Comparison of ENCODE assay signal across 10 mouse cellular contexts in the genomic region with DNA sequence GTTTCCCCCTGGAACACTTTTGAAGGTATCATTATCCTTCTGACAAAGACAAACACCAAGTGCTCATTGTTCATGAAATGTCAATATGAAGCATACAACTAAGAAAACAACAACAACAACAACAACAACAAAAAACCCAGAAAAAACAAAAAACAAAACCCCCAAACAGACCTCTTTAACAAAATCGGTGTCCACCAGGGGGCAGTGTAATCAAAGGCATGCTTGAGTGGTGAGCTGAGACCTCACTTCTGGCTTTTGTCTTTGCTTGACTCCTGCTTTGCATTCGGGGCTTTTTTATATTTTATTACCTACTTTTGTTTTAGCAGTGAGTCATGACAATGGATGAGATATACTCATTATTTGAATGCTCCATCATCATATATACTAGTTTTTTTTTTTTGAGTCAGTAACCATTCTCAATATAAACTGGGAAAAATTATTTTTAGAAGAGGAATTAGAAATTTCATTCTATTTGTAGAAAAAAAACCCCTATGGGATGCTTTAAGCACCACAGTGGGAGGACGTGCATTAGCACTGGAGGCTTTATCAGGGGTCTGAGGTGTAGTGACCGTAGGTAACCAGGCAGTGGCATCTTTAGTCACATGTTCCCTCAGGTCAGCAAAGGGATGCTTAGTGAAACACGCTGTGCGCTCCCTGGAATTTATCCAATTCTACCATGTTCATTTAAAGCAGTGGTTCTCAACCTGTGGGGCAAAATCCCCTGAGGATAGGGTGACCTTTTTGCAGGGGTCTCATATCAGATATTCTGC. TPM values are rescaled to one million over a fixed set of nuclear protein-coding genes. Genes with fewer than 3 reads are reported as not detected.
DNase-seq lines count a peak whose midpoint lies in the region; ATAC-seq and TF ChIP-seq lines count a peak whose summit lies in the region.
"Had no signal": no experiment of that assay in that cellular context is flagged by ENCODE, and none has a peak within 500 bp of the region (broad histone marks: within the 10 kb centered on the region; RNA-seq: fewer than 3 reads in every experiment).

No protein-coding gene starts in this region.

- in situ Hi-C loops in CH12.LX (cut with MboI; ENCODE audit: low pct_ligation_motif_present, low pct_unique_long_range_greater_than_20kb, low sequenced_read_pairs) = no loop called here

- no peak for ATAC-seq in intestine, embryonic 14.5 days (replicated peaks; ENCODE audit: low FRiP score, low TSS enrichment, low read depth)
- ATAC-seq in intestine, embryonic 15.5 days = no peak
- no peak for ATAC-seq in embryonic facial prominence, embryonic 14.5 days (ENCODE audit: low read depth)
- ATAC-seq in megakaryocyte progenitor cell, adult 5-6 weeks (replicated peaks; ENCODE audit: poor library complexity) = peak; percentile 65; the same call in 1 of the 2 replicates

- peak; percentile 84 for TF ChIP-seq RAD21 in CH12.LX (IDR thresholded peaks at IDR 0.05; ENCODE audit: low read depth, low read length)

- no peaks in the 10 kb centered on the region; the same call in 1 of the 2 replicates for H3K4me1 ChIP-seq in intestine, embryonic 14.5 days (replicated peaks; ENCODE audit: control insufficient read depth, insufficient read depth, low read length)
- no peaks in the 10 kb centered on the region for H3K4me1 ChIP-seq in intestine, embryonic 15.5 days (replicated peaks)
- peaks cover 5 to 16% of the 10 kb centered on the region in 2 experiments; a peak in 3 of 4 replicates for H3K4me1 ChIP-seq in CH12.LX (ENCODE audit: control insufficient read depth in 1 of 2, insufficient read depth in 2 of 2)
- no peaks in the 10 kb centered on the region for H3K4me1 ChIP-seq in embryonic facial prominence, embryonic 14.5 days (ENCODE audit: control insufficient read depth, insufficient read depth, low read length)

- H3K4me3 ChIP-seq in intestine, embryonic 14.5 days (ENCODE audit: low read depth, low read length) = no peak overlapping the region
- no peak overlapping the region for H3K4me3 ChIP-seq in intestine, embryonic 15.5 days (replicated peaks)
- H3K4me3 ChIP-seq in CH12.LX (replicated peaks in 1 of 3; ENCODE audit: low read depth in 2 of 3, low read length in 2 of 3, poor library complexity in 1 of 3) = no peak overlapping the region
- no peak overlapping the region for H3K4me3 ChIP-seq in embryonic facial prominence, embryonic 14.5 days (ENCODE audit: low read depth, low read length)
- H3K4me3 ChIP-seq: erythroblast, embryonic 14.5 days had no signal

- TF ChIP-seq POLR2A in CH12.LX (IDR thresholded peaks at IDR 0.05; ENCODE audit: low read depth, low read length) = no peak

- dilution Hi-C loops in CH12.LX (cut with MboI; ENCODE audit: extremely low pct_ligation_motif_present, extremely low pct_unique_long_range_greater_than_20kb, low sequenced_read_pairs) = no loop called here

- TF ChIP-seq EP300 in CH12.LX (IDR thresholded peaks at IDR 0.05; ENCODE audit: low read length) = no peak

- no peak overlapping the region for H3K27ac ChIP-seq in intestine, embryonic 14.5 days (ENCODE audit: low read depth)
- no peak overlapping the region for H3K27ac ChIP-seq in intestine, embryonic 15.5 days
- H3K27ac ChIP-seq in CH12.LX (ENCODE audit: insufficient read depth, low read depth) = no peak overlapping the region
- no peak overlapping the region for H3K27ac ChIP-seq in embryonic facial prominence, embryonic 14.5 days (replicated peaks; ENCODE audit: low read depth, low read length)
- H3K27ac ChIP-seq: macrophage had no signal

- no peaks in the 10 kb centered on the region for H3K79me2 ChIP-seq in CH12.LX (replicated peaks; ENCODE audit: control insufficient read depth, extremely low read depth, insufficient read depth, poor library complexity, severe bottlenecking)

- no peak overlapping the region for H3K4me2 ChIP-seq in intestine, embryonic 14.5 days (ENCODE audit: low read length)
- H3K4me2 ChIP-seq in intestine, embryonic 15.5 days (replicated peaks) = no peak overlapping the region
- H3K4me2 ChIP-seq in CH12.LX (ENCODE audit: insufficient read depth, low read depth, poor library complexity, severe bottlenecking) = no peak overlapping the region
- H3K4me2 ChIP-seq in embryonic facial prominence, embryonic 14.5 days (ENCODE audit: low read depth, low read length) = no peak overlapping the region

- WGBS in intestine, embryonic 14.5 days = 44% methylated on average over 6 of the region's 6 CpGs
- 46% methylated on average over 6 of the region's 6 CpGs for WGBS in intestine, embryonic 15.5 days
- WGBS in embryonic facial prominence, embryonic 14.5 days = 45% methylated on average over 6 of the region's 6 CpGs
- WGBS in large intestine, adult 2 months = 40% methylated on average over 6 of the region's 6 CpGs

- peak; percentile 80 for DNase-seq in intestine, embryonic 14.5 days (ENCODE audit: low spot score)
- DNase-seq in CH12.LX (ENCODE audit: extremely low read depth) = peak; percentile 84
- DNase-seq in adrenal gland, postnatal 25 days = peak; percentile 64
- peak; percentile 78 for DNase-seq in embryonic facial prominence, embryonic 14.5 days (ENCODE audit: low spot score)
- peak; percentile 14 for DNase-seq in large intestine, adult 2 months (ENCODE audit: low read depth, low spot score)
- DNase-seq in thymus, postnatal 36 days = peak; percentile 11 to 36

- no peaks in the 10 kb centered on the region for H3K36me3 ChIP-seq in intestine, embryonic 14.5 days (ENCODE audit: control insufficient read depth, insufficient read depth, low read length)
- no peaks in the 10 kb centered on the region for H3K36me3 ChIP-seq in intestine, embryonic 15.5 days
- H3K36me3 ChIP-seq in CH12.LX (replicated peaks in 1 of 2; ENCODE audit: control insufficient read depth in 1 of 2, insufficient read depth in 1 of 2, low read length in 1 of 2) = no peaks in the 10 kb centered on the region
- no peaks in the 10 kb centered on the region for H3K36me3 ChIP-seq in embryonic facial prominence, embryonic 14.5 days (ENCODE audit: control insufficient read depth, insufficient read depth, low read length)

- no peaks in the 10 kb centered on the region for H3K27me3 ChIP-seq in intestine, embryonic 14.5 days (replicated peaks; ENCODE audit: control insufficient read depth, insufficient read depth, low read length)
- no peaks in the 10 kb centered on the region for H3K27me3 ChIP-seq in intestine, embryonic 15.5 days (replicated peaks)
- H3K27me3 ChIP-seq in CH12.LX (replicated peaks) = no peaks in the 10 kb centered on the region
- H3K27me3 ChIP-seq in embryonic facial prominence, embryonic 14.5 days (replicated peaks; ENCODE audit: control insufficient read depth, insufficient read depth, low read length) = no peaks in the 10 kb centered on the region

- TF ChIP-seq CTCF in CH12.LX (conservative IDR thresholded peaks at IDR 0.05 in 1 of 2, IDR thresholded peaks at IDR 0.05 in 1 of 2; ENCODE audit: low read depth in 2 of 2, low read length in 2 of 2) = peak; percentile 49 to 83

- H3K9me3 ChIP-seq in intestine, embryonic 14.5 days (ENCODE audit: control insufficient read depth, low read length) = no peaks in the 10 kb centered on the region
- no peaks in the 10 kb centered on the region for H3K9me3 ChIP-seq in intestine, embryonic 15.5 days
- H3K9me3 ChIP-seq in CH12.LX (replicated peaks; ENCODE audit: low read length) = no peaks in the 10 kb centered on the region
- no peaks in the 10 kb centered on the region for H3K9me3 ChIP-seq in embryonic facial prominence, embryonic 14.5 days (ENCODE audit: control insufficient read depth, low read length)

- no peak overlapping the region for H3K9ac ChIP-seq in intestine, embryonic 14.5 days (ENCODE audit: low read length)
- H3K9ac ChIP-seq in intestine, embryonic 15.5 days = no peak overlapping the region
- H3K9ac ChIP-seq in CH12.LX (ENCODE audit: insufficient read depth, low read depth) = no peak overlapping the region
- H3K9ac ChIP-seq in embryonic facial prominence, embryonic 14.5 days (ENCODE audit: low read depth, low read length) = no peak overlapping the region

TF ChIP-seq in CH12.LX, 34 proteins besides CTCF, POLR2A, EP300 and RAD21:
- TF ChIP-seq USF1 (IDR thresholded peaks at IDR 0.05; ENCODE audit: low read depth, low read length) (no peak), E2F4 (IDR thresholded peaks at IDR 0.05; ENCODE audit: insufficient replicate concordance, low read depth, low read length) (no peak), ZNF384 (IDR thresholded peaks at IDR 0.05; ENCODE audit: low read depth, low read length) (0 out of 2 replicates have a peak, but pooled peaks have one; percentile 5), SMC3 (IDR thresholded peaks at IDR 0.05; ENCODE audit: low read depth, low read length) (peak; percentile 62), ZMIZ1 (IDR thresholded peaks at IDR 0.05; ENCODE audit: low read depth, low read length) (no peak), IRF4 (IDR thresholded peaks at IDR 0.05; ENCODE audit: low read depth, low read length) (no peak)

RNA-seq across cellular contexts. Expression of a gene that starts 30.8 kb away (rescaled TPM):
- 7.4 and 10.8 TPM in 2 replicates for polyA plus RNA-seq in intestine, embryonic 14.5 days (2014; fragmentation: Nextera tagmentation; extraction: Ambion mirVana)
- 5.1 and 5.9 TPM in 2 replicates for polyA plus RNA-seq in intestine, embryonic 15.5 days (2015; fragmentation: Nextera tagmentation; extraction: Ambion mirVana)
- 0.13 and 0.21 TPM in 2 replicates for total RNA-seq in CH12.LX (2012; rRNA removed)
- 0.52 and 0.62 TPM in 2 replicates for total RNA-seq in CH12.LX (2014; rRNA removed)
- polyA plus RNA-seq in CH12.LX (2012; ENCODE audit: insufficient read length, low read depth) = 0.65 and 0.73 TPM in 2 replicates
- 0.29 and 0.36 TPM in 2 replicates for total RNA-seq in adrenal gland, postnatal 25 days (2021)
- polyA plus RNA-seq in embryonic facial prominence, embryonic 14.5 days (2014; fragmentation: Nextera tagmentation; extraction: Ambion mirVana) = 18.6 and 20.3 TPM in 2 replicates
- 0.37 and 0.40 TPM in 2 replicates for polyA plus RNA-seq in large intestine, adult 2 months (2012; rRNA removed)
- 0.05 and 0.17 TPM in 2 replicates for total RNA-seq in megakaryocyte progenitor cell, adult 5-6 weeks (2015)
- total RNA-seq in megakaryocyte progenitor cell, adult 5-6 weeks (2017) = not detected in 2 replicates
- polyA plus RNA-seq: erythroblast, embryonic 14.5 days had no signal

RNA-seq across cellular contexts. Expression of a gene that starts 58.4 kb away (rescaled TPM):
- 11.8 and 13.6 TPM in 2 replicates for polyA plus RNA-seq in intestine, embryonic 14.5 days (2014; fragmentation: Nextera tagmentation; extraction: Ambion mirVana)
- polyA plus RNA-seq in intestine, embryonic 15.5 days (2015; fragmentation: Nextera tagmentation; extraction: Ambion mirVana) = 39.6 and 49.8 TPM in 2 replicates
- total RNA-seq in CH12.LX (2012; rRNA removed) (6.7 and 7.6 TPM in 2 replicates), CH12.LX (2014; rRNA removed) (4.9 and 5.7 TPM in 2 replicates)
- polyA plus RNA-seq in CH12.LX (2012; ENCODE audit: insufficient read length, low read depth) = 7.0 and 7.6 TPM in 2 replicates
- 10.6 and 16.7 TPM in 2 replicates for total RNA-seq in adrenal gland, postnatal 25 days (2021)
- polyA plus RNA-seq in embryonic facial prominence, embryonic 14.5 days (2014; fragmentation: Nextera tagmentation; extraction: Ambion mirVana) = 13.1 and 15.4 TPM in 2 replicates
- polyA plus RNA-seq in large intestine, adult 2 months (2012; rRNA removed) = 8.3 and 18.0 TPM in 2 replicates
- 9.7 and 10.0 TPM in 2 replicates for total RNA-seq in megakaryocyte progenitor cell, adult 5-6 weeks (2015)
- total RNA-seq in megakaryocyte progenitor cell, adult 5-6 weeks (2017) = 6.6 and 7.0 TPM in 2 replicates

Comparison
In these comparisons a context has a peak if more than half of its experiments do, and no peak if none do; other contexts are left out.
1. DNase-seq: peak in every context shown above with its lines; median percentile 84 in CH12.LX; 80 in intestine, embryonic 14.5 days; 78 in embryonic facial prominence, embryonic 14.5 days; 64 in adrenal gland, postnatal 25 days; 24 in thymus, postnatal 36 days; 14 in large intestine, adult 2 months.